Mouse (Mus musculus) CH12.LX (cell line): ENCODE results near the gene Gpat3.

Experiments used
- CHD2 ChIP-seq: IDR thresholded peaks from 2 replicates; pipeline ENCODE4 v1.6.1; 2011; ENCODE audit warnings: low read length, improper control_type of control experiment
- CTCF ChIP-seq, 2 experiments: IDR thresholded peaks in 1 of 2; conservative IDR thresholded peaks in 1 of 2; 2 replicates each; pipeline ENCODE4 v1.5.1; 2011 to 2012; ENCODE audit warnings: low read depth in 2 of 2, low read length in 2 of 2, improper control_type of control experiment in 1 of 2, inconsistent platforms in 1 of 2, mild to moderate bottlenecking in 1 of 2, moderate library complexity in 1 of 2
- E2F4 ChIP-seq: IDR thresholded peaks from 2 replicates; pipeline ENCODE4 v1.6.1; 2011; ENCODE audit warnings: low read depth, low read length, improper control_type of control experiment; ENCODE audit not compliant: insufficient replicate concordance
- HCFC1 ChIP-seq: IDR thresholded peaks from 2 replicates; pipeline ENCODE4 v1.6.1; 2012; ENCODE audit warnings: low read depth, mild to moderate bottlenecking, inconsistent platforms, low read length, improper control_type of control experiment
- MYC ChIP-seq: IDR thresholded peaks from 2 replicates; pipeline ENCODE4 v1.6.1; 2011; ENCODE audit warnings: low read depth, mild to moderate bottlenecking, improper control_type of control experiment, low read length
- POLR2A ChIP-seq: IDR thresholded peaks from 2 replicates; pipeline ENCODE4 v1.6.1; 2011; ENCODE audit warnings: low read depth, mild to moderate bottlenecking, improper control_type of control experiment, low read length
- SIN3A ChIP-seq: IDR thresholded peaks from 2 replicates; pipeline ENCODE4 v1.6.1; 2012; ENCODE audit warnings: low read length, improper control_type of control experiment, inconsistent platforms
- SMC3 ChIP-seq: IDR thresholded peaks from 2 replicates; pipeline ENCODE4 v1.6.1; 2011; ENCODE audit warnings: low read depth, low read length, improper control_type of control experiment
- USF1 ChIP-seq: IDR thresholded peaks from 2 replicates; pipeline ENCODE4 v1.6.1; 2014; ENCODE audit warnings: low read depth, mild to moderate bottlenecking, inconsistent platforms, low read length, improper control_type of control experiment
- ZMIZ1 ChIP-seq: IDR thresholded peaks from 2 replicates; pipeline ENCODE4 v1.6.1; 2012; ENCODE audit warnings: low read depth, mild to moderate bottlenecking, inconsistent platforms, low read length, improper control_type of control experiment

DNA sequence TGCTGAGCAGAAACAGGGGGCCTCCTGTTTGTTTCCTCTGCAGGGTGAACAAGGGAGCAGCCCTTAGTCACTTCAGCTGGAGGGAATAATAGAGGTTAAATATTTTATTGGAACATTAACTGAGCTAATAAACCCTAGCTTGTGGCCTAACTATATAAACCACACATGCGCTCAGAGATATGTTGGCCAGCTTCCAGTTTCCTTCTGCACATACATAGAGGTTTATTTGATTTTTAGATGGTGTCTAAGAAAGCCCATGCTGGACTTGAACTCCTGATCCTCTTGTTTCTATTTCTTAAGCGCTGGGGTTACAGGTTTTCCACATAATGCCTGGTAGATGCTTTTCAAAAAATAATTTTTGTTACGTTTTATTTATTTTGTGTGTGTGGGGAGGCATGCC lies 1.0 kb upstream of the Gpat3 start:
- TF ChIP-seq E2F4 (no peak), POLR2A (no peak), CTCF (conservative IDR thresholded peaks at IDR 0.05 in 1 of 2, IDR thresholded peaks at IDR 0.05 in 1 of 2; ENCODE audit: low read depth in 2 of 2, low read length in 2 of 2) (no peak), ZMIZ1 (no peak), MYC (no peak), HCFC1 (no peak), SIN3A (no peak), USF1 (no peak), CHD2 (no peak), SMC3 (no peak)
